Mouse (Mus musculus) urinary bladder, adult 2 months (tissue): ENCODE results near the gene Ngdn. TPM values are rescaled to one million over a fixed set of nuclear protein-coding genes. Genes with fewer than 3 reads are reported as not detected.
"Not testable (repeated sequence)": the region's sequence is repeated elsewhere in the genome, so short reads cannot be mapped to it uniquely, and the experiment has no call there.

Experiments used
- DNase-seq: peaks from one replicate; pipeline ENCODE4 v3.0.0; 2022; ENCODE audit warnings: low spot score
- polyA plus RNA-seq: library from polyadenylated mRNA; depleted of rRNA; stranded (reverse); fragments of >200 nt; gene quantifications from 2 replicates; pipeline ENCODE4 v1.2.3, GENCODE M21; 2012

Gene Ngdn
- polyA plus RNA-seq, 1 experiment = 65.8 TPM

GRCm38 (mm10) chr14:55029034-55029698, 13.9 kb downstream of the Ngdn start:
- DNase-seq = no peak

- no peak for DNase-seq
Measured at GRCm38 (mm10) chr14:55032695-55033225, 17.5 kb downstream of the Ngdn start.

GRCm38 (mm10) chr14:55043694-55044093, 28.4 kb downstream of the Ngdn start:
- not testable (repeated sequence) for DNase-seq

GRCm38 (mm10) chr14:55047971-55048531, 32.8 kb downstream of the Ngdn start:
- DNase-seq = no peak

GRCm38 (mm10) chr14:55052496-55052895, 37.2 kb downstream of the Ngdn start:
- DNase-seq = no peak

- no peak for DNase-seq
Measured at GRCm38 (mm10) chr14:55053050-55053449, 37.8 kb downstream of the Ngdn start.

- no peak for DNase-seq
Measured at GRCm38 (mm10) chr14:55053708-55054190, 38.5 kb downstream of the Ngdn start.

GRCm38 (mm10) chr14:55054191-55054749, 39.0 kb downstream of the Ngdn start:
- no peak for DNase-seq

GRCm38 (mm10) chr14:55055167-55055834, 40.0 kb downstream of the Ngdn start:
- no peak for DNase-seq

- no peak for DNase-seq
Measured at GRCm38 (mm10) chr14:55059009-55059408, 43.8 kb downstream of the Ngdn start.

GRCm38 (mm10) chr14:55059931-55060330, 44.7 kb downstream of the Ngdn start:
- DNase-seq = no peak

- no peak for DNase-seq
Measured at GRCm38 (mm10) chr14:55061845-55062244, 46.6 kb downstream of the Ngdn start.

- DNase-seq = no peak
Measured at GRCm38 (mm10) chr14:55062626-55063025, 47.4 kb downstream of the Ngdn start.

- no peak for DNase-seq
Measured at GRCm38 (mm10) chr14:55063117-55063516, 47.9 kb downstream of the Ngdn start.

GRCm38 (mm10) chr14:55063581-55064381, 48.5 kb downstream of the Ngdn start:
- no peak for DNase-seq

GRCm38 (mm10) chr14:55064481-55065370, 49.5 kb downstream of the Ngdn start:
- no peak for DNase-seq

GRCm38 (mm10) chr14:55065391-55065790, 50.1 kb downstream of the Ngdn start:
- DNase-seq = no peak

GRCm38 (mm10) chr14:55066042-55066441, 50.8 kb downstream of the Ngdn start:
- DNase-seq = no peak

GRCm38 (mm10) chr14:55071756-55072155, 56.5 kb downstream of the Ngdn start:
- no peak for DNase-seq
